Mouse (Mus musculus) left cerebral cortex, adult 2 months (tissue): ENCODE data around the gene Asb16. TPM values are rescaled to one million over a fixed set of nuclear protein-coding genes. Genes with fewer than 3 reads are reported as not detected.
"Not testable (repeated sequence)": the region's sequence is repeated elsewhere in the genome, so short reads cannot be mapped to it uniquely, and the experiment has no call there.

Experiments used
- DNase-seq, 2 experiments: peaks; one replicate each; pipeline ENCODE4 v3.0.0; 2021 to 2022; ENCODE audit warnings: low spot score in 2 of 2, mixed read lengths in 1 of 2; ENCODE audit errors: extremely low spot score in 1 of 2
- H3K27ac ChIP-seq: fragments of 200-600 bp; 2 replicates; pipeline ENCODE4 v1.8.1; 2022
- H3K4me3 ChIP-seq: fragments of 200-600 bp; 2 replicates; pipeline ENCODE4 v1.8.1; 2022
- CTCF ChIP-seq: fragments of 200-600 bp; IDR thresholded peaks from 2 replicates; pipeline ENCODE4 v1.8.1; 2022; ENCODE audit warnings: antibody characterized with exemption, mild to moderate bottlenecking, moderate library complexity
- intact Hi-C: fragments of 180-260 bp; cut with DNase I; formaldehyde crosslinking; loops from one replicate; pipeline ENCODE4 v1.15.1; 2025
- total RNA-seq, 2 experiments: library from RNA; stranded (reverse); gene quantifications; 2 replicates each; pipeline ENCODE4 v1.2.3; 2021

Asb16 gene
- total RNA-seq, 2 experiments from 2014 or later = 1.2 to 1.4 TPM

- TF ChIP-seq CTCF = no peak
- H3K27ac ChIP-seq = no peak overlapping the region
- DNase-seq = no peak
- no peak overlapping the region for H3K4me3 ChIP-seq
- intact Hi-C loops = loop anchor here (5.0 kb wide), 2 partner anchors 109 to 164 kb away; partner anchors contain the start of genes Ppy and Tmem101
Measured at GRCm38 (mm10) chr11:102266631-102267355, 1.8 kb upstream of the Asb16 start.

DNA sequence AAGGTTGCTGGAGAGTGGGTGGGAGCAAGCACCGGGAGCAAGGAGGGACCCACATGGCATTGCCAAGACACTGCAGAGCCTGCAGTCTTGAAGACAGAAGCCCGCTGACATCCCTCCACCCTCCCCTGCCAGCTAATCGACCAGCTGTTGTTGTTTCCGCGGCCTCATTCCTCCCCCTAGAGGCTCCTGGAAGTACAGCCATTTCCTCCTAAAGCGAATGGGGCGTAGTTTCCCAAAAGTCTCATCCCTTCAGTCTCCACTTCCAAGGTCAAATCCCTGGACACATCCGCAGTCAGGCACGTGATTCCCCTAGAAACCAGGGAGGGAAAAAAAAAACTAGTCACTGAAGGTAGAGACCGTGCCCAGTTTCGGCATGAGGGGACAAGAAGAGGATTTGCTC lies 1.1 kb upstream of the Asb16 start:
- peak; percentile 77 for TF ChIP-seq CTCF
- H3K27ac ChIP-seq = no peak overlapping the region
- DNase-seq = peak; percentile 70 to 72
- intact Hi-C loops = loop anchor here (5.0 kb wide), 2 partner anchors 110 to 165 kb away; partner anchors contain the start of genes Ppy and Tmem101
- H3K4me3 ChIP-seq = no peak overlapping the region

DNA sequence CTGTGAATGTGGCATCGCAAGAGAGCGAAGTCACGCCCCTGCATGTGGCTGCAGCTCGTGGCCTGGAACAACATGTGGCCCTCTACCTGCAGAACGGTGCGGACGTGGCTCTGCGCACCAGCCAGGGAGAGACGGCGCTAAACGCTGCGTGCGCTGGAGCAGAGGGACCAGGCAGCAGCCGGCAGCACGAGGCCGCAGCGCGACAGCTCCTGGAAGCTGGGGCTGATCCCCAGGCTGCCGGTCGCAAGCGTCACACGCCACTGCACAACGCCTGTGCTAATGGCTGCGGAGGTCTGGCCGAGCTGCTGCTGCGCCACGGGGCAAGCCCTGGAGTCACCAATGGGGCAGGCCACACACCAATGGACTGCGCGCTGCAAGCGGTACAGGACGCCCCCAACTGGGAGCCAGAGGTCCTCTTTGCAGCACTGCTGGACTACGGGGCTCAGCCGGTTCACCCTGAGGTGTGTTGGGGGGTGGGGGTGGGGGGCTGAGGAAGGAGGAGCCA lies 7.9 kb downstream of the Asb16 start:
- peak in 1 of 2 experiments; percentile 29 for DNase-seq

DNA sequence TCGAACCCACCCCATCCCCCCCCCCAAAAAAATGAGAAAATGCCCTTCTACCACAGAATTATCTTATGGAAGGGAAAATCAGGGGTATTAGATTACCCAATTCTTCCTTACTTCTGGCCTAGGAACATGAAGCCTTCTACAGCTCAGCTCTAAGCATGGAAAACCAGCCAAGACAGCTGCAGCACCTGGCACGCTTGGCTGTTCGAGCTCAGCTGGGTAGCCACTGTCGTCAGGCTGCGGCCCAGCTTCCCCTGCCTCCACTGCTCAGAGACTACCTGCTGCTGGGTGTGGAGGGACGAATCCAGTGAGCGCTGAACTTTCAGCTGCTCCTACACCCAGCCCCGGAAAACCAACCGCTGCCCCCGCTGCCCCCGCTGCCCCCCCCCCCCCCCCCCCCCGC lies 9.2 kb downstream of the Asb16 start:
- intact Hi-C loops = no loop called here
- TF ChIP-seq CTCF = no peak
- H3K27ac ChIP-seq = no peak overlapping the region
- no peak overlapping the region for H3K4me3 ChIP-seq
- DNase-seq = no peak

More for the DNA sequence above, 7.9 kb downstream of the Asb16 start:
- Histone ChIP-seq H3K27ac (no peak overlapping the region), H3K4me3 (peak overlapping the region; percentile 45)
- no peak for TF ChIP-seq CTCF
- intact Hi-C loops = no loop called here

- no peak for TF ChIP-seq CTCF
- intact Hi-C loops = no loop called here
- no peak for DNase-seq
- no peak overlapping the region for H3K27ac ChIP-seq
- H3K4me3 ChIP-seq = no peak overlapping the region
Measured at GRCm38 (mm10) chr11:102279595-102279994, 11.1 kb downstream of the Asb16 start.

DNA sequence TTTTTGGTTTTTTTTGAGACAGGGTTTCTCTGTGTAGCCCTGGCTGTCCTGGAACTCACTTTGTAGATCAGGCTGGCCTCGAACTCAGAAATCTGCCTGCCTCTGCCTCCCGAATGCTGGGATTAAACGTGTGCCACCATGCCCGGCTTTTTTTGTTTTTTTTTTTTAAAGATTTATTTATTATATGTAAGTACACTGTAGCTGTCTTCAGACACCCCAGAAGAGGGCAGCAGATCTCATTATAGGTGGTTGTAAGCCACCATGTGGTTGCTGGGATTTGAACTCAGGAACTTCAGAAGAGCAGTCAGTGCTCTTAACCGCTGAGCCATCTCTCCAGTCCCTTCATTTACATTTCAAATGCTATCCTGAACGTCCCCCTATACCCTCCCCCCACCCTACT lies 11.7 kb downstream of the Asb16 start:
- H3K4me3 ChIP-seq, DNase-seq, H3K27ac ChIP-seq, intact Hi-C loops: not testable (repeated sequence)
- peak; percentile 26 for TF ChIP-seq CTCF

DNA sequence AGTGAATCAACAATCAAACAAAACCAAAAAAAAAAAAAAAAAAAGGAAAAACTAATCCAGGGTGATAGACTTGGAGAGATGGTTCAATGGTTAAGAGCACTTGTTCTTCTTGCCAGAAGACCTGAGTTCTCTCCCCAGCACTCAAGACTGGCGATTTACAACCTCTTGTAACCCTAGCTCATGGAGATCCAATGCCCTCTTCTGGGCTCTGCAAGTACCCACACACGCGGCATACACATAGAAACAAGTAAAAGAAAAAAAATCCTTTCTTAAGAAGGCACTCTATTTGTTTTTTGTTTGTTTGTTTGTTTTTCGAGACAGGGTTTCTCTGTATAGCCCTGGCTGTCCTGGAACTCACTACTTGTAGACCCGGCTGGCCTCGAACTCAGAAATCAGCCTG lies 15.4 kb downstream of the Asb16 start:
- H3K4me3 ChIP-seq = peak overlapping the region; percentile 67; the same call in 1 of the 2 replicates
- intact Hi-C loops = no loop called here
- H3K27ac ChIP-seq = peak overlapping the region; percentile 92
- no peak for DNase-seq
- TF ChIP-seq CTCF = no peak

DNA sequence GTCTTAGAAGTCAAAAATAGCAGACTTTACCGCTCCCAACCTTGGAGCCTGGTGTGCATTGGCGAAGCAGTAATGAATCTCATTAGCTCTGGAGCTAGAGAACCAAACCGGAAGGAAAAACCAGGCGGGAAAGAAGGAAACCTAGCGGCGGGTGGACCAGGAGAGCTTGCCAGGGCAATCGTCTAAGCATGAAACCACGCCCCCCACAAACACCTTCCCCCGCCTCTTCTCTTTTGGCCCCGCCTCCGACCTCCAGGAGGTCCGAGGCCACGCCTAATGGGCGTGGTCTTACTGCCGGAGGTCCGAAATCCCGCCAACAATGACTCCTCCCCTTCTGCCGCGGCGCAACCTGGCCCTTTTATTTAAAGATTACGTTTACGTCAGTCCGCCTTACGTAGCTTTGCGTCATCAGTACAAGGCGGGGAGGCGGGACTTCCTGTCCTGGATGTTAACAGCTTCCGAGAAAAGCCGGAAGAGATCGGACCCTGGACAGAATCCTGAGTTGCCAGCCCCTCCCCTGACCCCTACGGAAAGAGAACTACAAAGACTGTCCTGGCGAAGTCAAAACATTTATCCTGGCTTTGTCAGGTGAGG lies 16.1 kb downstream of the Asb16 start, which contains the start of gene Tmub2:
Gene Tmub2 (plus strand): TSS at position 431 of the 594 bp plus-strand sequence.
- TF ChIP-seq CTCF = no peak; the same call in 1 of the 2 replicates
- intact Hi-C loops = no loop called here
- Histone ChIP-seq H3K4me3 (peak within 1 kb of the TSS; percentile 67), H3K27ac (peak within 1 kb of the TSS; percentile 92)
- peak; percentile 91 to 94 for DNase-seq

GRCm38 (mm10) chr11:102285095-102285834 lies 16.7 kb downstream of the Asb16 start:
- intact Hi-C loops = no loop called here
- TF ChIP-seq CTCF = no peak
- H3K27ac ChIP-seq = peak overlapping the region; percentile 92
- DNase-seq = no peak
- peak overlapping the region; percentile 67 for H3K4me3 ChIP-seq

GRCm38 (mm10) chr11:102287485-102287884 lies 18.9 kb downstream of the Asb16 start:
- H3K4me3 ChIP-seq = no peak overlapping the region
- DNase-seq = no peak
- no peak overlapping the region for H3K27ac ChIP-seq
- intact Hi-C loops = no loop called here
- no peak for TF ChIP-seq CTCF

GRCm38 (mm10) chr11:102288027-102288804 lies 19.7 kb downstream of the Asb16 start:
- TF ChIP-seq CTCF = no peak
- DNase-seq = no peak
- Histone ChIP-seq H3K27ac (no peak overlapping the region), H3K4me3 (no peak overlapping the region)
- intact Hi-C loops = no loop called here
